Mouse (Mus musculus): ENCODE results near the gene Scnn1b.

The Scnn1b gene

DNA sequence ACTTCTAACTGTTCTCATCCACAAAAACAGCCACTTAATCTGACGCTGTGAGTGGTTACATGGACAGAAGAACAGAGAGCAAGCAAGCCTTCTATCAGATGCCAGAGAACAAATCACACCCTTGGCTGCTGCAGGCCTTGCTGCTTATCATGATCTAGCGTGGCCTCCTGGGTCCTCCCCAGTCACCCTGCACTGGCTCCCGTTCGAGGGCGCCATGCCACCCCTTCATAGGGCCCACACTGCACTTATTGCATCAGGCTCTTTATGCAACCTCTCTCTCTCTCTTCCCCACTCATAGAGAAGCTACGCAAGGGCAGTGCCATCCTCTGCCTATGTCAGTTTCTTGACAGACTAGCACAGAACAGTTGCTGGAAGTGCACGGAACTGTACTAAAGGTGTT lies 101.3 kb downstream of the Scnn1b start:
- DNase-seq (ENCODE audit: low read depth, low spot score): no peak
- Histone ChIP-seq H3K36me3 (ENCODE audit: control insufficient read depth, insufficient read depth, low read length, poor library complexity, severe bottlenecking) (0 out of 2 replicates have a peak, but pooled peaks cover 2% of the 10 kb centered on the region), H3K27me3 (ENCODE audit: control insufficient read depth, insufficient read depth, low read length, poor library complexity, severe bottlenecking) (no peaks in the 10 kb centered on the region)

Measured in splenic B cell, adult 2 months (primary cell).